Mouse (Mus musculus): Measurements from ENCODE around the gene Robo4.
A peak's percentile ranks its signal among the peaks of the same experiment; 100 is the strongest.

Gene Robo4

DNA sequence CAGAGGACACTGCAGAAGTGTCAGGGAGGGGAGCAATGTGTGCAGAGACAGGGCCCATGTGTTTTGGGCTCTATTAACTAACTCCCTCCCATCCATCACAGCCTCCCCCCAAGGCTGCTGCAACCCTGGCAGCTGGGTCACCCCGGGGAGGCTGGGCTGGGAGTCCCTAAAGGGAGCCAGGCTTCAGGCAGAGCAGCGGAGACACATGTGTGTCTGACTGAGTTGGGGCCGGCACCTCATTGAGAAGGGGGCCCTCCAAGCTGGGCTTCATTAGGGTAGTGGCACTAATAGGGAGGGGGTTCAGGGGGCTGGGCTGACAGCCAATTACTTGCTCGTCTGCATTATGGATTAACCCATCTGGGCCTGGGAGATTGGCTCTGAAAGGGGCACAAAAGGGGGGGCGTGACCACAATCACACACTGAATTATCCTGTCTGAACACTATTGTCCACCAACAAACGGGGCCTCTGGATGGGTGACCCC lies 52.4 kb downstream of the Robo4 start:
- no peak for DNase-seq (ENCODE audit: low read depth)

DNA sequence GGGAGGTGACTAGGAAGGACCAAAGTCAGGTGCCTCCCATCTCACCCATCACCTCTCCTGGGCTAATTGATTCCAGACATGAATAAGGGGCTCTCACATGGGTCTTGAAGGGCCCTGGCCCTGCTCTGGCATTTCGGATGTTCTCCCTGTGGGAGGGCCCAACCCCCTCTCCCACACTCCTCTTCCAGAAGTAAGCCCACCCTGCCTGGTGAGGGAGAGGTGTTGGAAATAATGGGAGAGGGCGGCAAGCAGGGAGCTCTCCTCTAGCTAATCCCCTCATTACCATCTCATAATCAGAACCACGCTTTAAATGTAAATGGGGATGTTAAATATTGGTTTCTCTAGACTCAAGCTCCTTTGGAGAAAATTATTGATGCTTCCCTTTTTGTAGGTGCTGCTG lies 53.3 kb downstream of the Robo4 start:
- DNase-seq (ENCODE audit: low read depth) = no peak

DNA sequence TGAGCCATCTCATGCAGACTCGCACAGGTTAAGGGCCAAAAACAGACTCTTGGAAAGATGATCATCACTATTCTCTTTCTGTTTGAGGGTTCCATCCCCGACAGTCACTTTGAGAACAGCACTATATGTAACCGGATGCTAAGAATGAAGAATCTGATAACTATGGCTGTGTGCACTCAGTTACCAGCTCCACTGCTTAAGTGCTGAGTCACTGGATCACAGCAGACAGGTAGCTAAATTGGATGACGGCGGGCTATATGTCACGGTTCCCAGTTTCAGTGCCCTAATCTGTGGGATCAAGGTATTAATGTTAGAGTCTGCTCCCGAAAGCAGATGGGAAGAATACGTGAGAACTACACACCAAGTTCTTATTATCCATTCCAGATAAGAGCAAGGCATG lies 54.2 kb downstream of the Robo4 start:
- no peak for DNase-seq (ENCODE audit: low read depth)

DNA sequence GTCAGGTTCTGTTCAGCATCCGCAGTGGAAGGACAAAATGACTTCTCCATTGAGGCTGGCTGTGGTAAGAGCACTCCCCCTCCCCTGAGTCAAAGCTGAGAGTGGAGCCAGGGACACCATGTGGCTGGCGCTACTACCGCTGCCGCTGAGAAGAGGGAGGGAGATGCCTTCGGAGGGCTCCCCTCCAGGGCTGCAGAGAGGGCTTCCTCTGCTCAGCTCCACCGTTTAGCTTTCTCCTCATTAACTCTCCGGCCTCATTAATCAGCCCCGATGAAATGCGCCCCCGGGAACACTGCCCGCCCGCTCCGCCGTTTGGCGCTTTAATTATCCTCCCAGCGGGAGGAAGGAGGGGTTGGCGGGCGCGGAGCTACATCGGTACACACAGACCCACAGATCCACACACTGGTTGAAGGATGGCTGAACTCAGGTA lies 54.8 kb downstream of the Robo4 start:
- DNase-seq (ENCODE audit: low read depth) = no peak

DNA sequence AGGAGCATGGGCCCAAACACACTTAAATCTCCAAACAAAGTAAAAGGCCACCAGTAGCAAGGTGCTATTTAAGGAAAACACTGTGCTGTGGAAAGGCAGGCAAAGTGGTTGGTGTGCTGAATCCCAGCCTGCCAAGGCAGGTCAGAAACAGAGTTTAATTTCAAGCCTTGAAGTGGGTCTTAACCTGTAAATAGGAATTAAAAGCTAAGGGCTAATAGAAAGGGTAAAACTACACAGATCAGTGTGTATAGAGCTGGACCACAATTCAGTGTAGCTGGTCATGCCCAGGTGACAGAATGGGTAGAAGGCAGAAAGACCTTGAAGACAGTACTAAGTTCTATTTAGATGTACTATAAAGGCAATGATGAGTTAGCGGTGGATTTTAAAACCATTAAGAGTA lies 55.5 kb downstream of the Robo4 start:
- DNase-seq (ENCODE audit: low read depth) = no peak

DNA sequence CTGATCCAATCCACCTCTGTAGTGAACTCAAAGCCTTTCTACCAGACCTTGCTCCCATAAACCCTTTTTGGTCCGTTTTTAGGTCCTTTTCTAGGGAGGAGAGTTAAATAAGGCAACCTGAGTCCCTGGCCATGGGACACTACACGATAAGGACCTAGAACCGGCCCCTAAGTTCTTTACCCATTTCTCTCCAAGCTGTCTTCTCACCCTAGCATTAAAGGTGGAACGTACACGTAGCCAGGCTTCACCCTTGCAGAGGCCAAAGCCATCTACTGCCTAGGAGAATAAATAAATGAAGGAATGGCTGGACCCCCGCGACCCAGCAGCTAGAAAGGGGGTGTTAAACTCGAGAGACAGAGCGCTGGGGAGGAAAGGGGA lies 58.0 kb downstream of the Robo4 start:
- no peak for DNase-seq (ENCODE audit: low read depth)

DNA sequence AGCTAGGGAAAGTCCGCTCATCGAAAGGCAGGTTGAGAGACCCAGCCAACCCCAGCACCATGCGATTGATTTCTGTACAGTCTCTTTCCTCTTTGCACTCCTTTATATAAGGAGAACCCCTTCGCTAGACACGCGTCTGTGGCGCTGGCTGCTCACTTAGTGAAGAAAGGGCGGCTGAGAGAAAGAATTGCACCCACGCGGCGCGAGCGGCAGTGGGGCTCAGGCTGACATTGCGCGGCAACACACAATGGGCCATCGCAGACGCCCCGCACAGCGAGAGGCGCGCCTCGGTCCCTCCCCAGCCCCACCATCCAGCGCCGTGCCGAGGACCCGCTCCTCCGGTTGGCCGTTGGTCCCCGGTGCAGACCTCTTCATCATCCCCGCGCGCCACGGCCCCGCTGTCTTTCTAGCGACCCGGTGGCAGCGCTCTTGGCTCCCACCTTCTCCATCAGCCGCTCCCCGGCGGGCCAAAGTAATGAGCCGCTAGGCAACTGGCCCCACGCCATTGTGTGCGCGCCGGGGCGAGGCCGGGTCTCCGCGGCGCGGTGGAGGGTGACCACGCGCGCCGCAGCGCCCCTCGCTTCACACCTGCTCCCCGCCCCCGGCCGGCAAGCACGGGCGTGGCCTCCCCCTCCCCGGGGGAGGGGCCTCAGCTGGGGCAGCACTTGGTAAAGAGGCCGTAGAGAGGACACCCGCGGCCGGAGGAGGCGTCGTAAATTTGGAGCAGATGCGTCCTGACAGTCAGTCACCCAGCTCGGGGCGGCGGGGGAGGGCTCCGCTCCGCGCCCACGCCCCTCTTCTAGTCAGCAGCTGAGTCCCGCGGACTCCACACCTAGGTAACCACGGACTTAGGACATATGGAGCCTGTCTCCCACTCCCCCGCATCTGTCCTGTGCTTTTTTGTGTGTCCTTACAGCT lies 58.6 kb downstream of the Robo4 start:
- no peak for DNase-seq (ENCODE audit: low read depth)

DNA sequence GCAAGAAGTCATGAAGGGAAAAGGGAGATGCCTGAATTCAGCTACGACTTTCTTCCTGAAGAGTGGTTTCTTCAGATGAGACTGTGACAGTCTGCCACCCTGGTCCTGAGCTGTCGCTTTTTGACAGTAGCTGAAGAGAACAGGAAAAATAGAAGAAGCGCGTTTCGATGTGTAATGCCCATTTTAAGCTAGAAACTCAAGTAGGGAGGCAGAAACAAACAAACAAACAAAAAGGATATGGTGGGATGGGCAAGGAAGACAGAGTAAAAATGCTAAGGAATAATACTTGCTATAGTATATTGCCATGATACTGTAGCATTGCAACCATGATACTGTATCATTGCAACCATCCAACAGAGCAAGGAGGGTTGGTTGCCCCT lies 59.3 kb downstream of the Robo4 start:
- no peak for DNase-seq (ENCODE audit: low read depth)

DNA sequence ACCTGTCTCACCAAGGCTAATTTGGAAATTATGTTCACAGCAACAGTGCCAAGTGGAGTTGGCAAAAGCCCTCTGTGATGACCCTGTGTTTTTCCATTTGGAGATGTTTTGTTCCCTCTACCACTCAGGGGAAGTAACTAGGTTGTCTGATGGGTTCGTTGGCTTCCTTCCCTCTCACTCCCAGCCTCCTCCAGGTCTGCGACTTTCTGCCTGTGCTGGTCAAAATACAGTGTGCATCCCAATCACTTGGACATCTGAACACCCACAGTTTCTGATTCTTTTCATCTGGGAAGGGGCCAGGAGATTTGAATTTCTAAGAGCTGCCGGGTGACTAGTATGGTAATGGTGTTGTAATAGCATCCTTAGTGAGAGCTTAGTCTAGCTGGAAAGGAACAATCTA lies 59.9 kb downstream of the Robo4 start:
- DNase-seq (ENCODE audit: low read depth) = no peak

DNA sequence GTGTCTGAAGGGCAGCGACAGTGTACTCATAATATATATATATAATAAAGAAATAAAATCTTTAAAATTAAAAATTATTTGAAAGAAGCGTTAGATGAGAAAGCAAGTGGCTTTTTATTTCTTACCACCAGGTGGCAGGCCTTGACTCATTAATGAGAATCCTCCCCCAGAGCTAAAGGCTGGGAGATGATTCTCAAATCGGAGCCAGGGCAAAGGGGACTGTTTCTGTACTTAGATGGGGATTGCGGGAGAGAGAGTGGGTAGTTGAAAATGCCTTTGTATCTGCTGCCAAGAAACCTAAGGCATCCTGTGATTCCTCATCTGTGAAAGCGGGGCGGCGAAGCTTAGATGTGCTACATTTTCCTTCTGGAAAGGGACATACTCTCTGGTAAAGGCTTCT lies 61.1 kb downstream of the Robo4 start:
- DNase-seq (ENCODE audit: low read depth) = peak; percentile 37
